Mouse (Mus musculus) hindbrain, embryonic 13.5 days (tissue): ENCODE measurements around the gene Rpl32. TPM values are rescaled to one million over a fixed set of nuclear protein-coding genes. Genes with fewer than 3 reads are reported as not detected.

Source experiments
- ATAC-seq: fragments of 200-750 bp; cut with Nextera tagmentation; 2 replicates; pipeline ENCODE4 v1.8.0; 2017; ENCODE audit warnings: moderate TSS enrichment; ENCODE audit not compliant: low FRiP score
- H3K27ac ChIP-seq: fragments of 300-500 bp; sonication (generic); 2 replicates; pipeline ENCODE4 v1.5.1; 2015; ENCODE audit warnings: inconsistent platforms, mild to moderate bottlenecking, moderate library complexity
- H3K27me3 ChIP-seq: fragments of 300-500 bp; sonication (generic); 2 replicates; pipeline ENCODE4 v1.6.1; 2015; ENCODE audit warnings: mild to moderate bottlenecking, inconsistent platforms
- H3K36me3 ChIP-seq: fragments of 300-500 bp; sonication (generic); 2 replicates; pipeline ENCODE4 v1.6.1; 2015; ENCODE audit warnings: mild to moderate bottlenecking, inconsistent platforms
- H3K4me1 ChIP-seq: fragments of 300-500 bp; sonication (generic); replicated peaks from 2 replicates; pipeline ENCODE4 v1.6.1; 2015; ENCODE audit warnings: inconsistent platforms
- H3K4me2 ChIP-seq: fragments of 300-500 bp; sonication (generic); 2 replicates; pipeline ENCODE4 v1.6.1; 2015; ENCODE audit warnings: inconsistent platforms, mild to moderate bottlenecking, moderate library complexity
- H3K4me3 ChIP-seq: fragments of 300-500 bp; sonication (generic); 2 replicates; pipeline ENCODE4 v1.5.1; 2015; ENCODE audit warnings: mild to moderate bottlenecking, inconsistent platforms
- H3K9ac ChIP-seq: fragments of 300-500 bp; sonication (generic); 2 replicates; pipeline ENCODE4 v1.6.1; 2015; ENCODE audit warnings: mild to moderate bottlenecking, inconsistent platforms
- H3K9me3 ChIP-seq: fragments of 300-500 bp; sonication (generic); 2 replicates; pipeline ENCODE4 v1.6.1; 2016; ENCODE audit warnings: inconsistent platforms
- WGBS: fragments of 180-500 bp; shearing (Covaris S2); methylation state at CpG from one replicate; pipeline ENCODE4 v1.1.7; 2015; 5-methylcytosine and 5-hydroxymethylcytosine counted together
- polyA plus RNA-seq: library from polyadenylated mRNA; unstranded; fragments of >200 nt; fragmentation: Nextera tagmentation; extraction: Ambion mirVana; gene quantifications from 2 replicates; pipeline ENCODE4 v1.2.1, GENCODE M21; 2015

Rpl32 gene
- polyA plus RNA-seq, result 1,291 and 1,358 TPM in 2 replicates

GRCm38 (mm10) chr6:115808488-115809231 lies at the start of gene Rpl32:
Gene Rpl32 (minus strand): TSS chr6:115808747.
- peaks cover 38% of the 10 kb centered on the region for H3K36me3 ChIP-seq
- peak within 1 kb of the TSS; percentile 98 for H3K27ac ChIP-seq
- no peaks in the 10 kb centered on the region for H3K9me3 ChIP-seq
- H3K9ac ChIP-seq, result peak within 1 kb of the TSS; percentile 99
- peaks cover 28% of the 10 kb centered on the region for H3K4me1 ChIP-seq
- H3K4me3 ChIP-seq, result peak within 1 kb of the TSS; percentile 96
- peak within 1 kb of the TSS; percentile 88 for H3K4me2 ChIP-seq
- peak; percentile 87 for ATAC-seq
- no peaks in the 10 kb centered on the region for H3K27me3 ChIP-seq
- WGBS, result under 1% methylated on average over 47 of the region's 47 CpGs

- H3K4me2 ChIP-seq, result no peak overlapping the region
- WGBS, result 89% methylated on average over 4 of the region's 4 CpGs
Measured at GRCm38 (mm10) chr6:115856361-115856745, 47.8 kb upstream of the Rpl32 start.

GRCm38 (mm10) chr6:115855733-115856360 lies 47.3 kb upstream of the Rpl32 start:
- Histone ChIP-seq H3K4me3 (no peak overlapping the region), H3K9me3 (no peaks in the 10 kb centered on the region)
- ATAC-seq, result no peak

More at GRCm38 (mm10) chr6:115856361-115856745, 47.8 kb upstream of the Rpl32 start:
- peaks cover 30% of the 10 kb centered on the region for H3K4me1 ChIP-seq
- no peaks in the 10 kb centered on the region for H3K36me3 ChIP-seq
- H3K9ac ChIP-seq, result no peak overlapping the region
- H3K9me3 ChIP-seq, result no peaks in the 10 kb centered on the region
- no peak for ATAC-seq
- H3K27ac ChIP-seq, result no peak overlapping the region
- H3K4me3 ChIP-seq, result no peak overlapping the region
- H3K27me3 ChIP-seq, result no peaks in the 10 kb centered on the region

GRCm38 (mm10) chr6:115854432-115854831 lies 45.9 kb upstream of the Rpl32 start:
- H3K4me1 ChIP-seq, result peaks cover 29% of the 10 kb centered on the region
- WGBS, result 73% methylated on average over 2 of the region's 2 CpGs
- no peak overlapping the region for H3K4me3 ChIP-seq
- H3K4me2 ChIP-seq, result no peak overlapping the region
- H3K27me3 ChIP-seq, result no peaks in the 10 kb centered on the region
- peaks cover 4% of the 10 kb centered on the region; the same call in 1 of the 2 replicates for H3K36me3 ChIP-seq
- no peak overlapping the region for H3K27ac ChIP-seq
- ATAC-seq, result no peak
- no peak overlapping the region for H3K9ac ChIP-seq
- H3K9me3 ChIP-seq, result no peaks in the 10 kb centered on the region

More at GRCm38 (mm10) chr6:115855733-115856360, 47.3 kb upstream of the Rpl32 start:
- Histone ChIP-seq H3K4me2 (no peak overlapping the region), H3K36me3 (no peaks in the 10 kb centered on the region), H3K27ac (no peak overlapping the region), H3K9ac (no peak overlapping the region; the same call in 1 of the 2 replicates), H3K4me1 (peaks cover 30% of the 10 kb centered on the region), H3K27me3 (no peaks in the 10 kb centered on the region)
- 86% methylated on average over 3 of the region's 3 CpGs for WGBS

GRCm38 (mm10) chr6:115853985-115854384 lies 45.4 kb upstream of the Rpl32 start:
- no peak for ATAC-seq
- peak overlapping the region; percentile 86 for H3K27ac ChIP-seq
- WGBS, result 47% methylated on average over 7 of the region's 7 CpGs

GRCm38 (mm10) chr6:115853091-115853813 lies 44.7 kb upstream of the Rpl32 start, which contains the start of the genes Mbd4 and Ift122:
Gene Mbd4 (minus strand): TSS chr6:115853371.
Gene Ift122 (plus strand): TSS chr6:115853470.
- peaks cover 15% of the 10 kb centered on the region for H3K36me3 ChIP-seq
- peak within 1 kb of the TSS; percentile 83 for H3K4me2 ChIP-seq
- WGBS, result under 1% methylated on average over 51 of the region's 51 CpGs
- peaks cover 24% of the 10 kb centered on the region for H3K4me1 ChIP-seq
- peak within 1 kb of the TSS; percentile 86 for H3K27ac ChIP-seq
- H3K9ac ChIP-seq, result peak within 1 kb of the TSS; percentile 75
- H3K4me3 ChIP-seq, result peak within 1 kb of the TSS; percentile 57
- peak; percentile 99 for ATAC-seq
- no peaks in the 10 kb centered on the region for H3K9me3 ChIP-seq
- H3K27me3 ChIP-seq, result no peaks in the 10 kb centered on the region

More at GRCm38 (mm10) chr6:115853985-115854384, 45.4 kb upstream of the Rpl32 start:
- H3K9me3 ChIP-seq, result no peaks in the 10 kb centered on the region
- peak overlapping the region; percentile 57 for H3K4me3 ChIP-seq
- peak overlapping the region; percentile 60 for H3K4me2 ChIP-seq
- H3K36me3 ChIP-seq, result peaks cover 8% of the 10 kb centered on the region; the same call in 1 of the 2 replicates
- peak overlapping the region; percentile 68 for H3K9ac ChIP-seq
- H3K27me3 ChIP-seq, result no peaks in the 10 kb centered on the region
- H3K4me1 ChIP-seq, result peaks cover 25% of the 10 kb centered on the region

GRCm38 (mm10) chr6:115852446-115853090 lies 44.0 kb upstream of the Rpl32 start:
- peaks cover 17% of the 10 kb centered on the region for H3K36me3 ChIP-seq
- H3K9me3 ChIP-seq, result no peaks in the 10 kb centered on the region
- no peaks in the 10 kb centered on the region for H3K27me3 ChIP-seq
- peaks cover 24% of the 10 kb centered on the region for H3K4me1 ChIP-seq
- ATAC-seq, result no peak
- H3K27ac ChIP-seq, result peak overlapping the region; percentile 83
- peak overlapping the region; percentile 83 for H3K4me2 ChIP-seq
- 4% methylated on average over 20 of the region's 20 CpGs for WGBS
- peak overlapping the region; percentile 57 for H3K4me3 ChIP-seq
- peak overlapping the region; percentile 75 for H3K9ac ChIP-seq

GRCm38 (mm10) chr6:115848598-115849304 lies 40.2 kb upstream of the Rpl32 start:
- no peak for ATAC-seq
- H3K9ac ChIP-seq, result peak overlapping the region; percentile 14; the same call in 1 of the 2 replicates
- H3K36me3 ChIP-seq, result peaks cover 30% of the 10 kb centered on the region
- H3K27me3 ChIP-seq, result no peaks in the 10 kb centered on the region
- WGBS, result 94% methylated on average over 10 of the region's 10 CpGs
- no peaks in the 10 kb centered on the region for H3K9me3 ChIP-seq
- no peak overlapping the region for H3K27ac ChIP-seq
- peaks cover 15% of the 10 kb centered on the region for H3K4me1 ChIP-seq
- no peak overlapping the region for H3K4me2 ChIP-seq
- H3K4me3 ChIP-seq, result no peak overlapping the region

- H3K36me3 ChIP-seq, result peaks cover 44% of the 10 kb centered on the region
- no peaks in the 10 kb centered on the region for H3K9me3 ChIP-seq
- no peak overlapping the region for H3K27ac ChIP-seq
- no peak for ATAC-seq
- no peak overlapping the region for H3K9ac ChIP-seq
- H3K4me1 ChIP-seq, result peaks cover 2% of the 10 kb centered on the region
- no peak overlapping the region for H3K4me3 ChIP-seq
- WGBS, result 44% methylated on average over 8 of the region's 8 CpGs
- no peaks in the 10 kb centered on the region for H3K27me3 ChIP-seq
- no peak overlapping the region for H3K4me2 ChIP-seq
Measured at GRCm38 (mm10) chr6:115846640-115847411, 38.3 kb upstream of the Rpl32 start.

- H3K36me3 ChIP-seq, result peaks cover 45% of the 10 kb centered on the region
- no peak overlapping the region for H3K4me3 ChIP-seq
- H3K9me3 ChIP-seq, result no peaks in the 10 kb centered on the region
- 95% methylated on average over 4 of the region's 4 CpGs for WGBS
- no peak for ATAC-seq
- H3K9ac ChIP-seq, result no peak overlapping the region
- H3K4me2 ChIP-seq, result no peak overlapping the region
- H3K27me3 ChIP-seq, result no peaks in the 10 kb centered on the region
- H3K4me1 ChIP-seq, result no peaks in the 10 kb centered on the region
- H3K27ac ChIP-seq, result no peak overlapping the region
Measured at GRCm38 (mm10) chr6:115845006-115845405, 36.5 kb upstream of the Rpl32 start.
